Mouse (Mus musculus): ENCODE measurements around the gene Pemt.

- TF ChIP-seq CTCF (IDR thresholded peaks at IDR 0.05; ENCODE audit: low read depth) = no peak
- no peak for TF ChIP-seq EP300 (optimal IDR thresholded peaks at IDR 0.05)
These were observed 19.0 kb upstream of the Pemt start for GRCm38 (mm10) chr11:60065267-60065666.
